Mouse (Mus musculus) thymus, adult 2 months (tissue): ENCODE results near the gene Drd4. TPM values are rescaled to one million over a fixed set of nuclear protein-coding genes. Genes with fewer than 3 reads are reported as not detected.

Source experiments
- DNase-seq: peaks from one replicate; pipeline ENCODE4 v3.0.0; 2021
- H3K27ac ChIP-seq: fragments of 200-500 bp; 2 replicates; pipeline ENCODE4 v1.5.1; 2012; ENCODE audit warnings: low read length, control low read depth; ENCODE audit not compliant: control insufficient read depth, insufficient read depth
- H3K27me3 ChIP-seq: fragments of 200-500 bp; 2 replicates; pipeline ENCODE4 v1.6.1; 2012; ENCODE audit warnings: mild to moderate bottlenecking, low read length, moderate library complexity, mixed read lengths; ENCODE audit not compliant: control insufficient read depth, insufficient read depth
- H3K36me3 ChIP-seq: fragments of 200-500 bp; 2 replicates; pipeline ENCODE4 v1.6.1; 2012; ENCODE audit warnings: mild to moderate bottlenecking, low read length, moderate library complexity; ENCODE audit not compliant: control insufficient read depth, insufficient read depth
- H3K4me1 ChIP-seq: fragments of 200-500 bp; replicated peaks from 2 replicates; pipeline ENCODE4 v1.6.1; 2012; ENCODE audit warnings: low read length; ENCODE audit not compliant: control insufficient read depth, insufficient read depth
- H3K4me3 ChIP-seq: fragments of 200-500 bp; 2 replicates; pipeline ENCODE4 v1.5.1; 2012; ENCODE audit warnings: mild to moderate bottlenecking, low read length, control low read depth, moderate library complexity; ENCODE audit not compliant: control insufficient read depth, insufficient read depth
- CTCF ChIP-seq: fragments of 200-500 bp; IDR thresholded peaks from 2 replicates; pipeline ENCODE4 v1.5.1; 2012; ENCODE audit warnings: mild to moderate bottlenecking, control low read depth, low read length, moderate library complexity, borderline replicate concordance; ENCODE audit not compliant: control insufficient read depth, poor library complexity, insufficient read depth; ENCODE audit errors: extremely low read depth
- POLR2A ChIP-seq: fragments of 200-500 bp; IDR thresholded peaks from 2 replicates; pipeline ENCODE4 v1.6.1; 2012; ENCODE audit warnings: mild to moderate bottlenecking, low read length, control low read depth, moderate library complexity; ENCODE audit not compliant: control insufficient read depth, poor library complexity, insufficient read depth; ENCODE audit errors: extremely low read depth
- WGBS: fragments of 180-500 bp; shearing (Covaris S2); methylation state at CpG from one replicate; pipeline ENCODE4 v1.1.7; 2018; 5-methylcytosine and 5-hydroxymethylcytosine counted together
- polyA plus RNA-seq: library from polyadenylated mRNA; depleted of rRNA; stranded (reverse); fragments of >200 nt; gene quantifications from 2 replicates; pipeline ENCODE4 v1.2.3, GENCODE M21; 2012

Drd4 gene
- polyA plus RNA-seq, 1 experiment, result 0.47 TPM

GRCm38 (mm10) chr7:141292583-141293388 is 980 bp downstream of the Drd4 start:
- Histone ChIP-seq H3K4me1 (no peaks in the 10 kb centered on the region), H3K27ac (no peak overlapping the region), H3K27me3 (peaks cover 7% of the 10 kb centered on the region), H3K4me3 (no peak overlapping the region), H3K36me3 (no peaks in the 10 kb centered on the region)
- TF ChIP-seq POLR2A, result no peak
- 76% methylated on average over 15 of the region's 15 CpGs for WGBS
- DNase-seq, result no peak

GRCm38 (mm10) chr7:141293852-141294471 is 2.2 kb downstream of the Drd4 start:
- Histone ChIP-seq H3K27me3 (peaks cover 7% of the 10 kb centered on the region), H3K4me3 (no peak overlapping the region), H3K27ac (no peak overlapping the region), H3K36me3 (no peaks in the 10 kb centered on the region), H3K4me1 (no peaks in the 10 kb centered on the region)
- TF ChIP-seq CTCF, result no peak
- no peak for TF ChIP-seq POLR2A
- DNase-seq, result no peak
- WGBS, result 2% methylated on average over 53 of the region's 53 CpGs

- WGBS, result 11% methylated on average over 22 of the region's 22 CpGs
- DNase-seq, result no peak
- peaks cover 7% of the 10 kb centered on the region for H3K27me3 ChIP-seq
Observed at GRCm38 (mm10) chr7:141294479-141294878, 2.7 kb downstream of the Drd4 start.

GRCm38 (mm10) chr7:141297926-141298650 is 6.3 kb downstream of the Drd4 start:
- TF ChIP-seq POLR2A, result no peak
- no peak for TF ChIP-seq CTCF
- 100% methylated on average over 3 of the region's 3 CpGs for WGBS
- DNase-seq, result no peak
- no peak overlapping the region for H3K27ac ChIP-seq
- H3K27me3 ChIP-seq, result peaks cover 7% of the 10 kb centered on the region
- H3K4me3 ChIP-seq, result no peak overlapping the region
- peaks cover 11% of the 10 kb centered on the region; the same call in 1 of the 2 replicates for H3K36me3 ChIP-seq
- peaks cover 5% of the 10 kb centered on the region for H3K4me1 ChIP-seq

More at GRCm38 (mm10) chr7:141294479-141294878, 2.7 kb downstream of the Drd4 start:
- H3K36me3 ChIP-seq, result no peaks in the 10 kb centered on the region
- H3K27ac ChIP-seq, result no peak overlapping the region
- H3K4me3 ChIP-seq, result no peak overlapping the region
- no peaks in the 10 kb centered on the region for H3K4me1 ChIP-seq
- TF ChIP-seq CTCF (no peak), POLR2A (no peak)

GRCm38 (mm10) chr7:141299175-141299574 is 7.4 kb downstream of the Drd4 start:
- 97% methylated on average over 8 of the region's 8 CpGs for WGBS
- TF ChIP-seq POLR2A (no peak), CTCF (no peak)
- Histone ChIP-seq H3K36me3 (peaks cover 11% of the 10 kb centered on the region; the same call in 1 of the 2 replicates), H3K27me3 (peaks cover 1% of the 10 kb centered on the region), H3K4me3 (no peak overlapping the region), H3K4me1 (peaks cover 10% of the 10 kb centered on the region), H3K27ac (no peak overlapping the region)
- DNase-seq, result no peak

GRCm38 (mm10) chr7:141301386-141301785 is 9.6 kb downstream of the Drd4 start:
- WGBS, result 99% methylated on average over 9 of the region's 9 CpGs
- H3K36me3 ChIP-seq, result peaks cover 19% of the 10 kb centered on the region
- TF ChIP-seq POLR2A, result no peak
- TF ChIP-seq CTCF, result no peak
- no peak overlapping the region for H3K27ac ChIP-seq
- no peaks in the 10 kb centered on the region for H3K27me3 ChIP-seq
- H3K4me1 ChIP-seq, result peaks cover 10% of the 10 kb centered on the region
- no peak overlapping the region for H3K4me3 ChIP-seq
- DNase-seq, result no peak
